Mouse (Mus musculus): ENCODE results near the gene Far2. TPM values are rescaled to one million over a fixed set of nuclear protein-coding genes. Genes with fewer than 3 reads are reported as not detected.

Gene Far2
- polyA plus RNA-seq (2016; fragmentation: Nextera tagmentation; extraction: Ambion mirVana), result 2.6 and 2.8 TPM in 2 replicates

GRCm38 (mm10) chr6:148046881-148047649, at the start of gene Far2:
Gene Far2 (plus strand): TSS chr6:148047259.
- peak within 1 kb of the TSS; percentile 63 for H3K9ac ChIP-seq (replicated peaks)
- ATAC-seq (ENCODE audit: insufficient number of reproducible peaks, insufficient read depth, low FRiP score, low TSS enrichment, low read depth), result no peak
- 1% methylated on average over 34 of the region's 34 CpGs for WGBS
- no peaks in the 10 kb centered on the region for H3K36me3 ChIP-seq
- H3K4me3 ChIP-seq (replicated peaks), result peak within 1 kb of the TSS; percentile 46
- peak within 1 kb of the TSS; percentile 83 for H3K4me2 ChIP-seq
- 0 out of 2 replicates have a peak, but pooled peaks cover 5% of the 10 kb centered on the region for H3K4me1 ChIP-seq (replicated peaks)
- H3K27me3 ChIP-seq, result peaks cover 20% of the 10 kb centered on the region
- no peak within 1 kb of the TSS for H3K27ac ChIP-seq
- no peaks in the 10 kb centered on the region for H3K9me3 ChIP-seq

- Histone ChIP-seq H3K4me3 (replicated peaks) (no peak overlapping the region), H3K9me3 (no peaks in the 10 kb centered on the region), H3K4me1 (replicated peaks) (no peaks in the 10 kb centered on the region), H3K27me3 (no peaks in the 10 kb centered on the region), H3K4me2 (no peak overlapping the region), H3K27ac (no peak overlapping the region), H3K36me3 (no peaks in the 10 kb centered on the region), H3K9ac (replicated peaks) (no peak overlapping the region)
- 88% methylated on average over 2 of the region's 2 CpGs for WGBS
- ATAC-seq (ENCODE audit: insufficient number of reproducible peaks, insufficient read depth, low FRiP score, low TSS enrichment, low read depth), result no peak
These were observed 46.6 kb upstream of the Far2 start for GRCm38 (mm10) chr6:148000483-148000882.

- no peaks in the 10 kb centered on the region for H3K27me3 ChIP-seq
- no peaks in the 10 kb centered on the region for H3K36me3 ChIP-seq
- WGBS, result 41% methylated on average over 3 of the region's 3 CpGs
- no peak for ATAC-seq (ENCODE audit: insufficient number of reproducible peaks, insufficient read depth, low FRiP score, low TSS enrichment, low read depth)
- no peak overlapping the region for H3K27ac ChIP-seq
- no peak overlapping the region for H3K4me3 ChIP-seq (replicated peaks)
- no peak overlapping the region for H3K9ac ChIP-seq (replicated peaks)
- no peak overlapping the region for H3K4me2 ChIP-seq
- no peaks in the 10 kb centered on the region for H3K9me3 ChIP-seq
- no peaks in the 10 kb centered on the region for H3K4me1 ChIP-seq (replicated peaks)
These were observed 46.0 kb upstream of the Far2 start for GRCm38 (mm10) chr6:148001071-148001470.

- no peak for ATAC-seq (ENCODE audit: insufficient number of reproducible peaks, insufficient read depth, low FRiP score, low TSS enrichment, low read depth)
These were observed 40.8 kb upstream of the Far2 start for GRCm38 (mm10) chr6:148006118-148006837.

GRCm38 (mm10) chr6:148040759-148041158, 6.3 kb upstream of the Far2 start:
- no peaks in the 10 kb centered on the region for H3K36me3 ChIP-seq
- ATAC-seq (ENCODE audit: insufficient number of reproducible peaks, insufficient read depth, low FRiP score, low TSS enrichment, low read depth), result no peak
- no peak overlapping the region for H3K4me3 ChIP-seq (replicated peaks)
- H3K4me2 ChIP-seq, result no peak overlapping the region
- no peaks in the 10 kb centered on the region for H3K4me1 ChIP-seq (replicated peaks)
- H3K27me3 ChIP-seq, result no peaks in the 10 kb centered on the region; the same call in 1 of the 2 replicates
- H3K27ac ChIP-seq, result no peak overlapping the region
- H3K9ac ChIP-seq (replicated peaks), result no peak overlapping the region
- H3K9me3 ChIP-seq, result 0 out of 2 replicates have a peak, but pooled peaks cover 6% of the 10 kb centered on the region
- WGBS, result 97% methylated on average over 1 of the region's 1 CpGs

More at GRCm38 (mm10) chr6:148006118-148006837, 40.8 kb upstream of the Far2 start:
- Histone ChIP-seq H3K27me3 (no peaks in the 10 kb centered on the region), H3K27ac (no peak overlapping the region), H3K36me3 (no peaks in the 10 kb centered on the region), H3K4me1 (replicated peaks) (no peaks in the 10 kb centered on the region), H3K4me2 (no peak overlapping the region), H3K4me3 (replicated peaks) (no peak overlapping the region), H3K9ac (replicated peaks) (no peak overlapping the region), H3K9me3 (no peaks in the 10 kb centered on the region)
- WGBS, result 76% methylated on average over 11 of the region's 11 CpGs

- peaks cover 20% of the 10 kb centered on the region for H3K27me3 ChIP-seq
- H3K4me3 ChIP-seq (replicated peaks), result peak overlapping the region; percentile 46
- H3K36me3 ChIP-seq, result no peaks in the 10 kb centered on the region
- no peaks in the 10 kb centered on the region for H3K9me3 ChIP-seq
- H3K4me2 ChIP-seq, result peak overlapping the region; percentile 83
- no peak for ATAC-seq (ENCODE audit: insufficient number of reproducible peaks, insufficient read depth, low FRiP score, low TSS enrichment, low read depth)
- 0 out of 2 replicates have a peak, but pooled peaks cover 5% of the 10 kb centered on the region for H3K4me1 ChIP-seq (replicated peaks)
- H3K9ac ChIP-seq (replicated peaks), result no peak overlapping the region
- H3K27ac ChIP-seq, result no peak overlapping the region
These were observed 560 bp downstream of the Far2 start for GRCm38 (mm10) chr6:148047650-148047988.

GRCm38 (mm10) chr6:148063131-148063530, 16.1 kb downstream of the Far2 start:
- Histone ChIP-seq H3K27me3 (no peaks in the 10 kb centered on the region), H3K4me2 (no peak overlapping the region), H3K4me1 (replicated peaks) (no peaks in the 10 kb centered on the region), H3K36me3 (no peaks in the 10 kb centered on the region), H3K4me3 (replicated peaks) (no peak overlapping the region), H3K9me3 (no peaks in the 10 kb centered on the region), H3K9ac (replicated peaks) (no peak overlapping the region), H3K27ac (no peak overlapping the region)
- no peak for ATAC-seq (ENCODE audit: insufficient number of reproducible peaks, insufficient read depth, low FRiP score, low TSS enrichment, low read depth)
- 81% methylated on average over 3 of the region's 3 CpGs for WGBS

- 83% methylated on average over 5 of the region's 5 CpGs for WGBS
- no peak overlapping the region for H3K4me3 ChIP-seq (replicated peaks)
- H3K36me3 ChIP-seq, result no peaks in the 10 kb centered on the region
- H3K27ac ChIP-seq, result no peak overlapping the region
- no peak for ATAC-seq (ENCODE audit: insufficient number of reproducible peaks, insufficient read depth, low FRiP score, low TSS enrichment, low read depth)
- no peaks in the 10 kb centered on the region for H3K9me3 ChIP-seq
- H3K4me1 ChIP-seq (replicated peaks), result no peaks in the 10 kb centered on the region
- H3K4me2 ChIP-seq, result no peak overlapping the region
- H3K27me3 ChIP-seq, result no peaks in the 10 kb centered on the region
- no peak overlapping the region for H3K9ac ChIP-seq (replicated peaks)
These were observed 19.2 kb downstream of the Far2 start for GRCm38 (mm10) chr6:148066267-148066666.

- Histone ChIP-seq H3K27me3 (no peaks in the 10 kb centered on the region), H3K4me3 (replicated peaks) (no peak overlapping the region), H3K36me3 (no peaks in the 10 kb centered on the region), H3K4me2 (no peak overlapping the region), H3K27ac (no peak overlapping the region), H3K4me1 (replicated peaks) (no peaks in the 10 kb centered on the region), H3K9me3 (no peaks in the 10 kb centered on the region), H3K9ac (replicated peaks) (no peak overlapping the region)
- ATAC-seq (ENCODE audit: insufficient number of reproducible peaks, insufficient read depth, low FRiP score, low TSS enrichment, low read depth), result no peak
- WGBS, result 93% methylated on average over 4 of the region's 4 CpGs
These were observed 21.7 kb downstream of the Far2 start for GRCm38 (mm10) chr6:148068786-148069185.

- ATAC-seq (ENCODE audit: insufficient number of reproducible peaks, insufficient read depth, low FRiP score, low TSS enrichment, low read depth), result no peak
- H3K4me1 ChIP-seq (replicated peaks), result no peaks in the 10 kb centered on the region
- 78% methylated on average over 3 of the region's 3 CpGs for WGBS
These were observed 26.5 kb downstream of the Far2 start for GRCm38 (mm10) chr6:148073599-148073998.

GRCm38 (mm10) chr6:148074211-148074864, 27.3 kb downstream of the Far2 start:
- no peaks in the 10 kb centered on the region for H3K27me3 ChIP-seq
- no peak overlapping the region for H3K4me2 ChIP-seq
- no peak overlapping the region for H3K9ac ChIP-seq (replicated peaks)
- H3K4me1 ChIP-seq (replicated peaks), result no peaks in the 10 kb centered on the region
- ATAC-seq (ENCODE audit: insufficient number of reproducible peaks, insufficient read depth, low FRiP score, low TSS enrichment, low read depth), result no peak
- no peaks in the 10 kb centered on the region for H3K36me3 ChIP-seq
- H3K4me3 ChIP-seq (replicated peaks), result no peak overlapping the region
- H3K9me3 ChIP-seq, result no peaks in the 10 kb centered on the region
- H3K27ac ChIP-seq, result no peak overlapping the region

More at GRCm38 (mm10) chr6:148073599-148073998, 26.5 kb downstream of the Far2 start:
- H3K27me3 ChIP-seq, result no peaks in the 10 kb centered on the region
- no peaks in the 10 kb centered on the region for H3K9me3 ChIP-seq
- H3K4me3 ChIP-seq (replicated peaks), result no peak overlapping the region
- H3K9ac ChIP-seq (replicated peaks), result no peak overlapping the region
- no peaks in the 10 kb centered on the region for H3K36me3 ChIP-seq
- H3K27ac ChIP-seq, result no peak overlapping the region
- no peak overlapping the region for H3K4me2 ChIP-seq
